Mouse (Mus musculus) retina, adult 2 months (tissue): ENCODE data around the gene Ifne.
"Not testable (repeated sequence)": the region's sequence is repeated elsewhere in the genome, so short reads cannot be mapped to it uniquely, and the experiment has no call there.

Experiments
- DNase-seq: peaks from one replicate; pipeline ENCODE4 v3.0.0-alpha.2; 2012; ENCODE audit warnings: low read depth, low spot score

The Ifne gene

GRCm38 (mm10) chr4:88867926-88868911, 11.8 kb downstream of the Ifne start:
- no peak for DNase-seq

GRCm38 (mm10) chr4:88867366-88867925, 12.6 kb downstream of the Ifne start:
- DNase-seq = peak; percentile 34

- no peak for DNase-seq
Observed at GRCm38 (mm10) chr4:88865011-88865569, 14.9 kb downstream of the Ifne start.

GRCm38 (mm10) chr4:88864599-88864998, 15.4 kb downstream of the Ifne start:
- DNase-seq = no peak

GRCm38 (mm10) chr4:88863309-88863708, 16.7 kb downstream of the Ifne start:
- DNase-seq = no peak

GRCm38 (mm10) chr4:88859214-88859613, 20.8 kb downstream of the Ifne start:
- DNase-seq = no peak

- DNase-seq = no peak
Observed at GRCm38 (mm10) chr4:88851026-88851763, 28.8 kb downstream of the Ifne start.

GRCm38 (mm10) chr4:88849698-88850097, 30.3 kb downstream of the Ifne start, which contains the start of gene Ifna1:
Gene Ifna1 (plus strand): TSS chr4:88850087.
- no peak for DNase-seq

- DNase-seq = no peak
Observed at GRCm38 (mm10) chr4:88845334-88845733, 34.7 kb downstream of the Ifne start.

GRCm38 (mm10) chr4:88841438-88841911, 38.5 kb downstream of the Ifne start, which contains the start of gene Ifna4:
Gene Ifna4 (plus strand): TSS chr4:88841861.
- no peak for DNase-seq

GRCm38 (mm10) chr4:88840058-88840457, 39.9 kb downstream of the Ifne start:
- no peak for DNase-seq

- no peak for DNase-seq
Observed at GRCm38 (mm10) chr4:88838828-88839227, 41.2 kb downstream of the Ifne start.

- DNase-seq = not testable (repeated sequence)
Observed at GRCm38 (mm10) chr4:88835225-88835624, 44.8 kb downstream of the Ifne start, which contains the start of gene Ifna5. Gene Ifna5 (plus strand): TSS chr4:88835525.

GRCm38 (mm10) chr4:88830523-88830922, 49.5 kb downstream of the Ifne start:
- no peak for DNase-seq
